Mouse (Mus musculus) 3134 (cell line): Measurements from ENCODE around the gene Pla2g2f.

Source experiments
- DNase-seq: peaks from one replicate; pipeline ENCODE4 v3.0.0-alpha.2; 2011; ENCODE audit warnings: low spot score; ENCODE audit not compliant: insufficient read length; ENCODE audit errors: extremely low read depth

Gene Pla2g2f

DNA sequence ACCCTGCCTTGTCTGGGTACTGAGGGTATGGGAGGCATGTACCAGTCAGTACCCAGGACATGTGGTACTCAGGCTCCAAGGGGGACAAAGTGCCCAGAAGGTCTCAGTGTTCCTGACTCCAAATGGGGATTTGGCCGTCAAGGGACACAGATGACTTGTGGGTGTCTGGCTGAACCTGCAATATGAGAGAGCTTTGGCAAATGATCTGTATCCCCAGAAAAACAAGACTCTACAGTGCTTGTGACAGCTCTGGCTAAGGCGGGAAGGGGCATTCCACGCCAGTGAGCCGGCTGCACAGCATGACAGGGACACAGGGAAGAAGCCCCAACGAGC is 38.2 kb downstream of the Pla2g2f start:
- DNase-seq: no peak

DNA sequence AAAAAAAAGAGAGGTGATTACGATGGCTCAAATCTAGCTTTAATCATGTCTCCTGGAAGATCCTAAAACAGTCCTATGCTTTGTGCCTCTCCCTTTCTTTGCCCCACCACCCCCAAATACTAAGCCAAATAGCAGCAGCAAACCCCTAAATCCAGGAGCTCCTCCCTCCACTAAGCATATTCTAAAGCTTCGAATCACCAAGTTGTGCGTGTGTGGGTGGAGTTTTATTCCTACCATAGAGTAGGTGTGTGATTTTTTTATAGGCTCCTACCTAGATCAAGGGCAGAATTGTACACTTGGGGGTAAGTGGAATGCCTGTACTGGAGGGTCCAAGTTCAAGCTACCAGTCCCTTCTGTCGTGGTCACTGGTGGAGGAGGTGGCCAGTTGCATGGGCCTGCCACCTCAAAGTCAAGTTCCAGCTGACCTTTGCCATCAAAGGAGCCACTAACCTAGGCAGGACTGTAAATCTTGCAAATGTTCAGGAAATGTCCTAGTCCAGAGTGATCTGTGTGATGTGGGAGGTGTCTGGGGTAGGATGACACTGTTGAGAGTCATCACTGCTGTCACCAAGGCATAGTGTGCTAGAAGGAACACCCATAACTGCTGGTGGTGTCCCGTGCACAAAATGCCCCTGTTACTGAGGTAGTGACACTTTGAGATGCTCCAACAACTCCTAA is 38.7 kb downstream of the Pla2g2f start:
- no peak for DNase-seq

- no peak for DNase-seq
These were observed 40.7 kb downstream of the Pla2g2f start for GRCm38 (mm10) chr4:138716697-138717096.

DNA sequence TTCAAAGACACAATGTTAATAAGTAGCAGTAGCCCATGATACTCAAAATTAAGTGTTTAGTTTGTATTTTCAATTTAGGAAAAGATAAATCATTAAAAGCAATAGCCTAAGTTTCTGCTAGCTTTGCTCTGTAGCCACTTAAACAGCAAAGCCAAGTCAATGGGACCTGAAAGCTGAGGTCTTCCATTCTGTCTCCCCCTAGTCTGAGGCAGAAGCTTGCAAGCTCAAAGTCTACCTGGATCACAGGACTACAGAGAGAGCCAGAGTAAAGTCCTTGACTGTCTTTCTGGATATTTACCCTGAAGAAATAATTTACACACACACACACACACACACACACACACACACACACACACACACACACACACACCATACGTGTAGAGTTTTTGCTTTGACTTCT is 43.2 kb downstream of the Pla2g2f start:
- no peak for DNase-seq

DNA sequence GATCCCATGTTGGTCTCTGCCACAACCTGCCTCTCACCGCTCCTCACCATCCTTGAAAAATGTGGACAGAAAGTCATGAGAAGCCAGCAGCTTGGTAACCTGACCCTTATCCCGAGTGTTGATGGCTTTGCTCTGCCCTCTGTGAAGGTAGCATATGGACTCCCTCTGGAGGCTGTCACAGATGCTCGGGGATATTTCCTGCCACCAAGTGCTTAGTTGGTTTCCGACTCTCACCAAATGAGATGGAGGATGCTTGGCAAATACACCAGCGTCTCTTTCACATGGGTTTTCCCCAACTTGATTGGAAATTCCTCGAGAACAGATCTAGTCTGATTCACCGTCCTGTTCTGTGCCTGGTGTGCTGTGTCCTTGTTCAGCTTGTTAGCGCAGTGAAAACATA is 44.8 kb downstream of the Pla2g2f start:
- DNase-seq: no peak

- DNase-seq: no peak
These were observed 45.3 kb downstream of the Pla2g2f start for GRCm38 (mm10) chr4:138712096-138712495.

- no peak for DNase-seq
These were observed 46.2 kb downstream of the Pla2g2f start for GRCm38 (mm10) chr4:138711051-138711820.

- DNase-seq: no peak
These were observed 46.8 kb downstream of the Pla2g2f start for GRCm38 (mm10) chr4:138710633-138711032.

DNA sequence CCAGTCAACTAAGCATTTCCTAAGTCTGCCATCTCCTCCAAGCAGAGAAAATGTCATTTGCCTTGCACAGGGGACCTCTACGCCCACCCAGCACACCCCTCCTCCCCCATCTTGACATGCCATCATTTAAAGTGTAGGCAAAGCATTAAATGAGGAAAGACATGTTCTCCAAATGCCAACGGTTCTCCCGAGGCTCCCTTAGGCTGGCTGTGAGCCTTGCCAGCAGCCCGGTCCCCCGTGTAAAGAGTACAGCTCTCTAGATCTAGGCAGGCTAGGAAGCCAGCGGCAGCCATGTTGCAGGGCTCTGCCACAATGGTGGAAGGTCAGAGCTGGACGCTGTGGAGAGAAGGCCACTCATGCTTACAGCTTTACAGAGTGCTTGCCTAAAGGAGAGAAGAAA is 47.5 kb downstream of the Pla2g2f start:
- DNase-seq: no peak

DNA sequence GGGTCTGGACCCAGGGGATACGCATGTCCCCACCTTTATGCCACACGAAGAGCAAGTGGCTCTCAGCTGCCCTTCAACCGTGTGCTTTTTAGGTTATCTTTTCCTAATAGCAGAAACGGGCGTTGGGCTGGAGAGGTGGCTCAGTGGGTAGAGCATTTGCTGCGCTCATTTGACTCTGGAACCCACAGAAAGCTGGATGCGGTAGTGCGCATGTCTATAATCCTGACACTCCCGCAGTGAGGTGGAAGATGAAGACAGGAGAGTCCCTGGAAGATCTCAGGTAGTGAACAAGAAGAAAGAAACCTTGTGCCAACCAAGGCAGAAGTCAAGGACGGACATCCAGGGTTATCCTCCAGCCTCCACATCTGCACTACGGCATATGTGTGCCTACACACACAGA is 48.2 kb downstream of the Pla2g2f start:
- no peak for DNase-seq

DNA sequence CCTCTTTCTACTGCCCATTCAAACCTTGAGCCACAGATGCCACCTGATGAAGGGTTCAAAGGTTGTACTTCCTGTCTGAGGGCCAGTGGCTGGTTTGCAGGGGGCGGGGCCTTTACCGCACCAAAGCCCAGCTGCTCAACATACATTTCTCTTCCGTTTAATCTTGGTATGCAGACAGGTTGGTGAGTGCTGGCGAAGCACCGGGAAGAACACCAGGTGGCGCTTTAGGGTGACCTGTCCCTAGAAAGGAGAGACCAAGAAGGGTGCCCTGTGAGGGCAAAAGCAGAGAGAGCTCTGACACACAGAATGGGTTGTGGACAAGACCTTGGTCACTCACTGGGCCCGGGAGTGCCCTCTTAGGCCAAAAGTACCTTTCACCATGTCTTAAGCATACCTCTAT is 48.8 kb downstream of the Pla2g2f start:
- no peak for DNase-seq

DNA sequence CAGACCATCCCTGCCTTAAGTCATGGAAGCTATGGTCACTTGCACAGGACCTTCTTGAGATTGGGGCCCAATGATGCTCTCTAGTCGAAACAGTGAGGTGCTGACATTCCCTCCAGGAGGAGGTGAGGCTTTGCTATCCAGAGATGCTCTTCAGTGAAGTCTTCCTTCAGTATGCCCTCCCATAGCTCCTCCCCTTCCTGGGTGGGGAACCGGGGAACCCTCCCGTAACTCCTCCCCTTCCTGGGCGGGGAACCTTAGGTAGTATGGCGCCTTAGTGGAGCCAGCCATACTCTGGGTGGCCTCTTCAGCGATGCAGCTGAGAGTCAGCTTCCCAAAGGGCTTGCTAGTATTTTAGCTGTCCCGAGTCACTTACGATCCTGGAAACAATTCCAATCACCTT is 50.8 kb downstream of the Pla2g2f start:
- DNase-seq: no peak

GRCm38 (mm10) chr4:138704169-138704568 is 53.3 kb downstream of the Pla2g2f start:
- no peak for DNase-seq

- no peak for DNase-seq
These were observed 53.8 kb downstream of the Pla2g2f start for GRCm38 (mm10) chr4:138703591-138703990.

- no peak for DNase-seq
These were observed 54.9 kb downstream of the Pla2g2f start for GRCm38 (mm10) chr4:138702528-138702927.

- DNase-seq: no peak
These were observed 55.4 kb downstream of the Pla2g2f start for GRCm38 (mm10) chr4:138702031-138702430.

- no peak for DNase-seq
These were observed 56.3 kb downstream of the Pla2g2f start for GRCm38 (mm10) chr4:138701111-138701510.
